Mouse (Mus musculus): ENCODE measurements around the gene Borcs5. TPM values are rescaled to one million over a fixed set of nuclear protein-coding genes. Genes with fewer than 3 reads are reported as not detected.

Borcs5 gene
- polyA plus RNA-seq (2012; rRNA removed; ENCODE audit: low replicate concordance): 23.0 and 27.1 TPM in 2 replicates

GRCm38 (mm10) chr6:134639210-134639609 is at the start of gene Borcs5:
Gene Borcs5, plus strand, starts transcription at chr6:134639510.

GRCm38 (mm10) chr6:134631947-134632687 is 7.2 kb upstream of the Borcs5 start, which contains the start of gene Mansc1:
Gene Mansc1, minus strand, starts transcription at chr6:134632488.

Other genes starting within 250 kb of the Borcs5 start
- gene Bcl2l14, start 243.2 kb upstream of the Borcs5 start, polyA plus RNA-seq (2012; rRNA removed; ENCODE audit: low replicate concordance): 9.8 and 14.7 TPM in 2 replicates
- 14.2 and 14.4 TPM in 2 replicates for gene Lrp6, start 72.5 kb upstream of the Borcs5 start, polyA plus RNA-seq (2012; rRNA removed; ENCODE audit: low replicate concordance)
- 4.4 and 14.2 TPM in 2 replicates for gene Mansc1, start 7.0 kb upstream of the Borcs5 start, polyA plus RNA-seq (2012; rRNA removed; ENCODE audit: low replicate concordance)
- 21.3 and 24.7 TPM in 2 replicates for gene Dusp16, start 153.1 kb downstream of the Borcs5 start, polyA plus RNA-seq (2012; rRNA removed; ENCODE audit: low replicate concordance)
- 2.5 and 3.2 TPM in 2 replicates for gene Crebl2, start 190.6 kb downstream of the Borcs5 start, polyA plus RNA-seq (2012; rRNA removed; ENCODE audit: low replicate concordance)